Mouse (Mus musculus) neural tube, embryonic 13.5 days (tissue): ENCODE measurements around the gene Ckap5. TPM values are rescaled to one million over a fixed set of nuclear protein-coding genes. Genes with fewer than 3 reads are reported as not detected.
A peak's percentile ranks its signal among the peaks of the same experiment; 100 is the strongest.
"Not testable (repeated sequence)": the region's sequence is repeated elsewhere in the genome, so short reads cannot be mapped to it uniquely, and the experiment has no call there.

Source experiments
- ATAC-seq: fragments of 200-750 bp; cut with Nextera tagmentation; 2 replicates; pipeline ENCODE4 v1.8.0; 2017; ENCODE audit warnings: low read depth, mild to moderate bottlenecking, moderate TSS enrichment, moderate library complexity
- H3K27ac ChIP-seq: fragments of 300-500 bp; sonication (generic); replicated peaks from 2 replicates; pipeline ENCODE4 v1.5.1; 2015; ENCODE audit warnings: moderate library complexity, mild to moderate bottlenecking, inconsistent platforms
- H3K27me3 ChIP-seq: fragments of 300-500 bp; sonication (generic); 2 replicates; pipeline ENCODE4 v1.6.1; 2015; ENCODE audit warnings: mild to moderate bottlenecking, inconsistent platforms
- H3K36me3 ChIP-seq: fragments of 300-500 bp; sonication (generic); 2 replicates; pipeline ENCODE4 v1.6.1; 2015; ENCODE audit warnings: mild to moderate bottlenecking, inconsistent platforms
- H3K4me1 ChIP-seq: fragments of 300-500 bp; sonication (generic); replicated peaks from 2 replicates; pipeline ENCODE4 v1.6.1; 2015; ENCODE audit warnings: inconsistent platforms
- H3K4me2 ChIP-seq: fragments of 300-500 bp; sonication (generic); 2 replicates; pipeline ENCODE4 v1.6.1; 2015; ENCODE audit warnings: inconsistent platforms, mild to moderate bottlenecking, moderate library complexity
- H3K4me3 ChIP-seq: fragments of 300-500 bp; sonication (generic); 2 replicates; pipeline ENCODE4 v1.5.1; 2015; ENCODE audit warnings: mild to moderate bottlenecking, inconsistent platforms
- H3K9ac ChIP-seq: fragments of 300-500 bp; sonication (generic); 2 replicates; pipeline ENCODE4 v1.6.1; 2015; ENCODE audit warnings: moderate library complexity, mild to moderate bottlenecking, inconsistent platforms
- H3K9me3 ChIP-seq: fragments of 300-500 bp; sonication (generic); 2 replicates; pipeline ENCODE4 v1.6.1; 2016; ENCODE audit warnings: inconsistent platforms
- WGBS: fragments of 180-500 bp; shearing (Covaris S2); methylation state at CpG from one replicate; pipeline ENCODE4 v1.1.7; 2015; 5-methylcytosine and 5-hydroxymethylcytosine counted together
- polyA plus RNA-seq: library from polyadenylated mRNA; unstranded; fragments of >200 nt; fragmentation: Nextera tagmentation; extraction: Ambion mirVana; gene quantifications from 2 replicates; pipeline ENCODE4 v1.2.1, GENCODE M21; 2015

Gene Ckap5
- polyA plus RNA-seq, 1 experiment from 2014 or later, result 102 TPM

GRCm38 (mm10) chr2:91517186-91517585 is 9.4 kb upstream of the Ckap5 start:
- ATAC-seq, result no peak
- H3K36me3 ChIP-seq, result peaks cover 5% of the 10 kb centered on the region; the same call in 1 of the 2 replicates
- no peak overlapping the region for H3K4me3 ChIP-seq
- WGBS, result 5% methylated on average over 2 of the region's 2 CpGs
- no peaks in the 10 kb centered on the region for H3K9me3 ChIP-seq
- H3K9ac ChIP-seq, result no peak overlapping the region
- H3K27ac ChIP-seq, result 0 out of 2 replicates have a peak overlapping the region, but pooled peaks have one; percentile 33
- H3K4me2 ChIP-seq, result no peak overlapping the region
- no peaks in the 10 kb centered on the region; the same call in 1 of the 2 replicates for H3K4me1 ChIP-seq
- H3K27me3 ChIP-seq, result no peaks in the 10 kb centered on the region

GRCm38 (mm10) chr2:91527147-91527486 is 555 bp downstream of the Ckap5 start:
- H3K4me1 ChIP-seq, result peaks cover 9% of the 10 kb centered on the region
- 0% methylated on average over 15 of the region's 15 CpGs for WGBS
- no peaks in the 10 kb centered on the region for H3K9me3 ChIP-seq
- H3K9ac ChIP-seq, result peak overlapping the region; percentile 97
- peak; percentile 86 for ATAC-seq
- H3K27me3 ChIP-seq, result no peaks in the 10 kb centered on the region
- peaks cover 12% of the 10 kb centered on the region for H3K36me3 ChIP-seq
- H3K4me2 ChIP-seq, result peak overlapping the region; percentile 76
- peak overlapping the region; percentile 85 for H3K27ac ChIP-seq
- peak overlapping the region; percentile 87 for H3K4me3 ChIP-seq

GRCm38 (mm10) chr2:91537588-91538205 is 11.1 kb downstream of the Ckap5 start:
- H3K9ac ChIP-seq, result peak overlapping the region; percentile 63
- peaks cover 17% of the 10 kb centered on the region for H3K4me1 ChIP-seq
- H3K27me3 ChIP-seq, result no peaks in the 10 kb centered on the region
- H3K36me3 ChIP-seq, result no peaks in the 10 kb centered on the region
- peak overlapping the region; percentile 58 for H3K4me2 ChIP-seq
- H3K9me3 ChIP-seq, result no peaks in the 10 kb centered on the region
- peak; percentile 93 for ATAC-seq
- peak overlapping the region; percentile 37 for H3K4me3 ChIP-seq
- WGBS, result 2% methylated on average over 17 of the region's 17 CpGs
- H3K27ac ChIP-seq, result no peak overlapping the region

- H3K36me3 ChIP-seq, result peaks cover 78% of the 10 kb centered on the region
- no peak overlapping the region for H3K9ac ChIP-seq
- 97% methylated on average over 2 of the region's 2 CpGs for WGBS
Measured at GRCm38 (mm10) chr2:91568125-91568524, 41.6 kb downstream of the Ckap5 start.

GRCm38 (mm10) chr2:91580894-91581293 is 54.3 kb downstream of the Ckap5 start:
- 67% methylated on average over 1 of the region's 1 CpGs for WGBS
- Histone ChIP-seq H3K9me3 (no peaks in the 10 kb centered on the region), H3K4me2 (no peak overlapping the region), H3K4me3 (no peak overlapping the region), H3K36me3 (peaks cover 73% of the 10 kb centered on the region), H3K27me3 (no peaks in the 10 kb centered on the region), H3K4me1 (no peaks in the 10 kb centered on the region), H3K9ac (no peak overlapping the region), H3K27ac (no peak overlapping the region)
- ATAC-seq, result no peak

More at GRCm38 (mm10) chr2:91568125-91568524, 41.6 kb downstream of the Ckap5 start:
- Histone ChIP-seq H3K27ac (no peak overlapping the region), H3K9me3 (no peaks in the 10 kb centered on the region), H3K4me3 (no peak overlapping the region), H3K4me2 (no peak overlapping the region), H3K4me1 (no peaks in the 10 kb centered on the region), H3K27me3 (no peaks in the 10 kb centered on the region)
- ATAC-seq, result no peak

GRCm38 (mm10) chr2:91586242-91586641 is 59.7 kb downstream of the Ckap5 start:
- no peak for ATAC-seq
- H3K4me3 ChIP-seq, result no peak overlapping the region
- 100% methylated on average over 1 of the region's 1 CpGs for WGBS

GRCm38 (mm10) chr2:91600475-91600874 is 73.9 kb downstream of the Ckap5 start:
- no peak for ATAC-seq

More at GRCm38 (mm10) chr2:91586242-91586641, 59.7 kb downstream of the Ckap5 start:
- Histone ChIP-seq H3K36me3 (peaks cover 74% of the 10 kb centered on the region), H3K9ac (no peak overlapping the region), H3K27ac (no peak overlapping the region), H3K9me3 (no peaks in the 10 kb centered on the region), H3K27me3 (no peaks in the 10 kb centered on the region), H3K4me2 (no peak overlapping the region), H3K4me1 (no peaks in the 10 kb centered on the region)

GRCm38 (mm10) chr2:91602389-91602788 is 75.8 kb downstream of the Ckap5 start:
- no peaks in the 10 kb centered on the region for H3K4me1 ChIP-seq
- H3K9me3 ChIP-seq, result no peaks in the 10 kb centered on the region
- no peak overlapping the region for H3K27ac ChIP-seq
- H3K4me3 ChIP-seq, result no peak overlapping the region
- 94% methylated on average over 4 of the region's 4 CpGs for WGBS
- ATAC-seq, result no peak
- no peak overlapping the region for H3K9ac ChIP-seq
- H3K27me3 ChIP-seq, result no peaks in the 10 kb centered on the region
- H3K4me2 ChIP-seq, result no peak overlapping the region
- H3K36me3 ChIP-seq, result peaks cover 87% of the 10 kb centered on the region

More at GRCm38 (mm10) chr2:91600475-91600874, 73.9 kb downstream of the Ckap5 start:
- no peak overlapping the region for H3K27ac ChIP-seq
- H3K4me1 ChIP-seq, result no peaks in the 10 kb centered on the region
- 95% methylated on average over 4 of the region's 4 CpGs for WGBS
- no peaks in the 10 kb centered on the region for H3K27me3 ChIP-seq
- H3K9me3 ChIP-seq, result no peaks in the 10 kb centered on the region
- no peak overlapping the region for H3K4me2 ChIP-seq
- H3K36me3 ChIP-seq, result peaks cover 89% of the 10 kb centered on the region
- H3K4me3 ChIP-seq, result no peak overlapping the region
- H3K9ac ChIP-seq, result no peak overlapping the region

GRCm38 (mm10) chr2:91609370-91609769 is 82.8 kb downstream of the Ckap5 start:
- not testable (repeated sequence) for H3K4me2 ChIP-seq, H3K9me3 ChIP-seq, H3K4me1 ChIP-seq, H3K27me3 ChIP-seq, H3K27ac ChIP-seq, H3K4me3 ChIP-seq, ATAC-seq, H3K9ac ChIP-seq
- H3K36me3 ChIP-seq, result peaks cover 75% of the 10 kb centered on the region

GRCm38 (mm10) chr2:91622356-91622755 is 95.8 kb downstream of the Ckap5 start:
- Histone ChIP-seq H3K27ac (no peak overlapping the region), H3K9ac (no peak overlapping the region)
- no peak for ATAC-seq

GRCm38 (mm10) chr2:91623366-91623765 is 96.8 kb downstream of the Ckap5 start:
- not testable (repeated sequence) for H3K9ac ChIP-seq, H3K4me2 ChIP-seq, ATAC-seq, H3K27me3 ChIP-seq, H3K4me1 ChIP-seq, H3K9me3 ChIP-seq, H3K4me3 ChIP-seq, H3K27ac ChIP-seq
- H3K36me3 ChIP-seq, result peaks cover 60% of the 10 kb centered on the region
- WGBS, result 96% methylated on average over 7 of the region's 7 CpGs

More at GRCm38 (mm10) chr2:91622356-91622755, 95.8 kb downstream of the Ckap5 start:
- Histone ChIP-seq H3K4me3 (no peak overlapping the region), H3K4me1 (no peaks in the 10 kb centered on the region), H3K36me3 (peaks cover 70% of the 10 kb centered on the region), H3K27me3 (no peaks in the 10 kb centered on the region), H3K4me2 (no peak overlapping the region), H3K9me3 (no peaks in the 10 kb centered on the region)
- 97% methylated on average over 5 of the region's 5 CpGs for WGBS

- Histone ChIP-seq H3K9me3 (no peaks in the 10 kb centered on the region), H3K4me3 (no peak overlapping the region), H3K9ac (no peak overlapping the region), H3K27ac (no peak overlapping the region), H3K27me3 (no peaks in the 10 kb centered on the region), H3K4me2 (no peak overlapping the region), H3K36me3 (peaks cover 20% of the 10 kb centered on the region), H3K4me1 (no peaks in the 10 kb centered on the region)
- 77% methylated on average over 5 of the region's 5 CpGs for WGBS
- ATAC-seq, result no peak
Measured at GRCm38 (mm10) chr2:91627486-91627885, 100.9 kb downstream of the Ckap5 start.

GRCm38 (mm10) chr2:91628171-91628570 is 101.6 kb downstream of the Ckap5 start:
- WGBS, result 92% methylated on average over 8 of the region's 8 CpGs
- no peaks in the 10 kb centered on the region for H3K9me3 ChIP-seq

More at GRCm38 (mm10) chr2:91628171-91628570, 101.6 kb downstream of the Ckap5 start:
- Histone ChIP-seq H3K36me3 (peaks cover 13% of the 10 kb centered on the region), H3K27me3 (no peaks in the 10 kb centered on the region), H3K27ac (no peak overlapping the region), H3K4me1 (no peaks in the 10 kb centered on the region), H3K9ac (no peak overlapping the region), H3K4me2 (no peak overlapping the region), H3K4me3 (no peak overlapping the region)
- no peak for ATAC-seq
